Mouse (Mus musculus) MEL-GATA-1-ER (cell line): ENCODE results near the gene Inpp5a.

Experiments
- DNase-seq: peaks from one replicate; pipeline ENCODE4 v3.0.0-alpha.2; 2012; ENCODE audit warnings: low read depth; ENCODE audit errors: extremely low read depth

The Inpp5a gene

GRCm38 (mm10) chr7:139530591-139531427 is 141.9 kb downstream of the Inpp5a start:
- DNase-seq = no peak

DNA sequence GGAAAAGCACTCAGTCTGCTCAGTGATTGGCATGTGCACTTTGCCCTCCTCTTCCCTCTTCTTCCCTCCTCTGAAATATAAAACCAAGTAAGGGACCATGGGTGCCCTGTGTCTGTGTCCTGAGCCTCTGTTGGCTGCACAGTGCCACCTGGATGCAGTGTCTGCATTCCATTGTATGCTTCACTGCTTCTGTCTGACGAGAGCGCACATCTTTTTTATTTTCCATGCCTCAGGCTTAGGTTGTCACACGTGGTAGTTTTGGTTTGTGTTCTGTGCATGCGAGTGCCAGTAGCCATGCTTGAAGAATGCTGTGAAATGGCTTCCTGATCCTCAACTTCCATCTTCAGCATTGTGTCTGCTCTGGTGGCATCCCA is 142.5 kb downstream of the Inpp5a start:
- no peak for DNase-seq

GRCm38 (mm10) chr7:139536331-139536730 is 147.4 kb downstream of the Inpp5a start:
- no peak for DNase-seq

- no peak for DNase-seq
These were observed 147.9 kb downstream of the Inpp5a start for GRCm38 (mm10) chr7:139536831-139537230.

- DNase-seq = no peak
These were observed 148.9 kb downstream of the Inpp5a start for GRCm38 (mm10) chr7:139537831-139538230.

DNA sequence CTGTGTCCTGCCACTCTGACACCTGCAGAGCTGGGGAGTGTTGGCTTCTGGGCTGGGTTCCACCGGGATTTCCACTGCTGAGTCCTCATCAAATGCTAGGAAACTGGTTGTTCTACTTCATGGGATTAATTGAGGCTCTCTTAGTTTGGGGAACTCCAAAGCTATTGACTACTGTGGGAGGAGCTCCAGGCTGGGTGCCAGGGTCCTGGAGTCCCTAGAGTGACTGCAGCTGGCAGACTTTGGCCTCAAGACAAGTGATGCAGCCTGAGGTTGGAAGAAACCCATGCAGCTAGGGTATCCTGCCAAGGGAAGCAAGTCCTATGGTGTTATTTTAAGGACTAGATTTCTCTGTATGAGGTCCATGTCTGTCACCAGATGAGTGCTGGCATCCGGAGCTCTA is 149.6 kb downstream of the Inpp5a start:
- DNase-seq = no peak

DNA sequence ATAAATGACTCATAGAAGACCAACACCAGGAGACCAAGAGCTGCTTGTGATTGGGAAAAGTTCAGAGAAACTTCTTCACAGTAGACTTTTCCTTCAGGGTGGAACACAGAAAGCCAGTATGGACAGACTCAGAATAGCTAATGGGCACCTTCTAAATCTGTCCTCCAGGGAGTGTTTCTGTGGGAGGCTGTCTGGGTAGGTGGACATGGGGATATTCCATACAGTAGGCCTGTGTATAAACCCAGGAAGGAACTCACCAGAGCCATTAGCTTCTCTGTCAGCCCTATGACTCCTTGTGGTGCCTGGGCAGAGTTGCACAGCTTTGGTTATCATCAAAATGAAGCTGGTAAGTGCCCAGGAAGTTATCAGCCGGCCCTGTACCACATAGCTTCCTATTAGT is 151.7 kb downstream of the Inpp5a start:
- no peak for DNase-seq

DNA sequence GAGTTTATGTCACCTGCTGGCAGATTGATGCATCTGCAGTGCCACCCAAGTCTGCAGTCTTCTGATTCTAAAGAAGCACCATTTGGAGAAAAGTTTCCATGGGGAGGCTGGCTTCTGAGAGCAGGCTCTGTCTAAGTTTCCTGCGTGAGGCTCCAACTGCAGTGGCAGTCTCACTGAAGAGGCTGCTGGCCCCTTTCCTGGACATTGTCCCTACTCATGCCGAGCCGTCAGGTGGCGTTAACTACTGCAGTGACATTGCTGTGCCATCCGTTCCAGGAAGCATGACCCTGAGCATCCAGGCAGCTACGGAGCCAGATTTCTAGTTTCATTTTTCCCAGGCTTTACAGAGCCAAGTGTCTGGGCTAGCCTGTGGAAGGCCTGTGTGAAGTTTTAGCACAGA is 152.5 kb downstream of the Inpp5a start:
- no peak for DNase-seq

- DNase-seq = no peak
These were observed 156.1 kb downstream of the Inpp5a start for GRCm38 (mm10) chr7:139544706-139545625.

DNA sequence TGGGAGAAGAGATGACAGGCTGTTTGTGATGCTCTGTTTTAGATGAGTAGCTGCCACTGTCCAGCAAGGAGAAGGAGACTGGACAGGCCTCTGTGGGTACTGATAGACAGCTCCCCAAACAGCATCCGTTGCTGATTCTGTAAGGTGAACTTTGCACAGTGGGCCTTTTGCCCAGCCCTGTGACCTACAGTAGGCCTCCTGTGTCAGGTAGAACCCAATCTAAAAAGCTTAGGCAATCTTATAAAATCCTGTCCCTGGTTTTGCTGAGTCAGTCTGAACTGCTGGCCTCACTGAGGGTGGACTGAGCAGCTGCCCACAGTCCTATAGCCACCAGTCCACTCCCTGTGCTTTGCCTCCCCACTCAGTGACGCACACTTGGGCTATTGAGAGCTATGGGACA is 158.4 kb downstream of the Inpp5a start:
- DNase-seq = no peak

DNA sequence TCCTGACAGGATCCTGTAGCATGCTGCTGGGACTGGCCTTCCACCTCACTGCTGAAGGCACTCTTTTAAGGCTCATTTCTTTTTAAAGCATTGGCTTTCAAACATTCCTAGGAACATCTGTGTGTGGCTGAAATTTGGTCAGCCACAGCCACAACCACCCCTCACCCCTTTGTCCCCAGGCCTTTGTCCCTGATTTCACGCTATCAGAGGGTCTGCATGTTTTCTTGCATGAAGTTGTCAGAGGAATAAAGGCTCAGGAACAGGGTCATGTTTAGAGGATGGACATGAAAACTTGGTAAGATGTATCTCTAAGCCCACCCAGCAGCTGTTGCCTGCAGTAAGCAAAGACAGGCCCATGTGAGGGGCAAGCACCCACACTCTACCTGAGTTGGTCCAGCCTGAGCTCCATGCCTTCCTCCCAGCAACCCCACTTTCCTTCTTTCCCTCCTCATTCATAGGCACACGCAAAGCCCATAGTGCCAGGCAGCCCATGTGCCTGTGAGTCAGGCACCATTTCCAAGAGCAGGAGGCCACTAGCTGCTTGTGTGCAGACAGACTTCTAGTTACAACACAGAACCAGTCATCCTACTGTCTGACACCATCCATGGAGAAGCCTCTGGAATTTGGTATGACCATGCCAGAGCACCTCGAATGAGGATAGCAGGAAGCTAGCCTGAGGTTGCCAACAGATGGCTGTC is 161.3 kb downstream of the Inpp5a start:
- no peak for DNase-seq

GRCm38 (mm10) chr7:139551519-139551918 is 162.6 kb downstream of the Inpp5a start:
- DNase-seq = no peak

DNA sequence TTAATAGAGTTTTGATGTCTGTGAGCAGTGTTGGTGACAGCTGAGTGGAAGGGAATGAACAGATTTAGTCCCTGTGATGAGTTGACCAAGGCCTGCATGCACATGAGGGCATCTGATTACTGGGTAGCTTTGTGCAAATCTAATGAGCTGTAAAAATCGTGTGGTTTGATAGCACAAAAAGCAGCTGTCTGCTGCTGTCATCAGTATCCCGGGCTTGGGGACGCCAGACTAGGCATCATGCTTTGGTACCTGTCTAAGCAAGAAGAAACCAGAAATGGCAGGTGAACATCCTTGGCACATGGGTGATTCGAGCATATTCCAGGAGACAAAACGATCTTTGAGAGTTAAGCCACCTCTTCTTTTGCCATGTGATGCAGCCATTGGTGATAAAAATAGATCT is 167.4 kb downstream of the Inpp5a start:
- no peak for DNase-seq

- no peak for DNase-seq
These were observed 168.0 kb downstream of the Inpp5a start for GRCm38 (mm10) chr7:139556746-139557526.

DNA sequence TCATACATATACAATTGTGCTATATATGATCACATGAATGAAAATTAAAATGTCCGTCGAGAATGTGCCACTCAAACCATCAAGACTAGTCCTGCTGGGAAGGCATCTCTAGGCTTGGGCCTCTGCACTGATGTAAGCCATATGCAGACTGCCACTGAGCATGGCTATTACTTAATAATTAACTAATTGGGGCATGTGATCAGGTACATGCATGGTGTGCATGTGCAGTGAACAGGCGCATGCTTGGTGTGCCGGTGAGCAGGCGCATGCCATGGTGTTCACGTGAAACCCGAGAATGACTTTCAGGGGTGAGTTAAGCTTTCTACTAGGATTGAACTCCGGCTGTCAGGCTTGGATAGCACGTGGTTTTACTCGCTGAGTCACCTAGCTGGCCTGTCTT is 170.8 kb downstream of the Inpp5a start:
- DNase-seq = no peak

DNA sequence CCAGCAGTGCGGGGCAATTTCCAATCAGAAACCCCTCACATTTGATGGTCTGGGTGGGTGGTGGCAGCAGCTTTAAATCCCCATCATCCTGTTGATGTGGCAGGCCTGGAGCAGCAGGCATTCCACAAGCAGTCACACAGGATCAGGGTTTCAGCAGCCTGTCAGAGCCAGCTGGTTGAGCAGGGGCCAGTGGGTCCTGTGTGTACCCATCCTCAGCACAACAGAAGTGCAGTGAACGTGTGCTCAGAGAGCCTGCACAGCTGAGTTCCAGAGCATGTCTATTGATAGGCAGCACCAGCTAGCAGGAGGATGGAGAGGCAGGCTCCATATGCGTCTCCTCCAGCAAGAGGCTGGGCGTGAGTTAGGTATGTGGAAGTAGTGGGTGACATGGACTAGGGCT is 174.5 kb downstream of the Inpp5a start:
- DNase-seq = no peak

GRCm38 (mm10) chr7:139564161-139564560 is 175.3 kb downstream of the Inpp5a start:
- no peak for DNase-seq

DNA sequence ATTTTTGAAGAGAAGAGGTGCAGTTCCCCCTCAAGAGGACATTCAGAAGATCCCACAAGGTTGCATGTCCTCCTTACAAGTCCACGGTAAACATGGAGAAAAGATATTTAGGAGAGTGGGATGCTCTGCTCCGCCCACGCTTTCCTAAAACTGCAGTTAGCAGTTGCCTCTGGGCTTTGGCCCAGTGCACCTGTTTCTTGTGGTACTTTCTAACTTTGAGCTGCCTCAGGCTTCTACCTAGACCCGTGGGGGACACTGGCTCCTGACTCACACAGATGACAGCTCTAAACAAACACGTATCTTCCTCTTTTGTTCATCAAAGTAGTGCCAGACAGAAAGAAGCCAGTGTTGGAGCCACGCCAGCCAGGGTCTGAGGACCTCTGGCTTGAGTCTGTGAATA is 177.1 kb downstream of the Inpp5a start:
- no peak for DNase-seq

GRCm38 (mm10) chr7:139566533-139566932 is 177.6 kb downstream of the Inpp5a start:
- no peak for DNase-seq

GRCm38 (mm10) chr7:139570788-139571187 is 181.9 kb downstream of the Inpp5a start:
- DNase-seq = no peak

DNA sequence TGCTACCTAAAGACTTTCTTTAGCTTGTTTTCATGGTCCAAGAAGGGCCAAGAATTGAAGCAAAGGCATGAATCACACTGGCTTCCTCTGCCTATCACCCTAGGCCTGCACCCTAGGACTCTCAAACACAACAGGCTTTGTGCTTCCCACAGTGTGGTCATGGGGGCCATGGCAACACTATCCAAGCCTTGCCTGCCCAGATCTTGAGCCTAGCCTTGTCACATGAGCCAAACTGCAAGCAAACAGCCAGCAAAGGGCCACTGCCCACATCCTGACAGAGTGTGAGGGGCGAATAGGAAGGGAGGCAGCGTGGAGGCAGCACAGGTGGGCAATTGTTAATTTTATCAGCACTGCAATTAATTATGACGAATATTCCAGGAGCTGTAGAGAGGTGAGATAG is 183.8 kb downstream of the Inpp5a start:
- DNase-seq = no peak
